Mouse (Mus musculus) right cerebral cortex, postnatal 4 days (tissue): ENCODE results near the gene Ces1e.
"Not testable (repeated sequence)": the region's sequence is repeated elsewhere in the genome, so short reads cannot be mapped to it uniquely, and the experiment has no call there.

Experiments
- DNase-seq: peaks from one replicate; pipeline ENCODE4 v3.0.0-alpha.2; 2022

Gene Ces1e

DNA sequence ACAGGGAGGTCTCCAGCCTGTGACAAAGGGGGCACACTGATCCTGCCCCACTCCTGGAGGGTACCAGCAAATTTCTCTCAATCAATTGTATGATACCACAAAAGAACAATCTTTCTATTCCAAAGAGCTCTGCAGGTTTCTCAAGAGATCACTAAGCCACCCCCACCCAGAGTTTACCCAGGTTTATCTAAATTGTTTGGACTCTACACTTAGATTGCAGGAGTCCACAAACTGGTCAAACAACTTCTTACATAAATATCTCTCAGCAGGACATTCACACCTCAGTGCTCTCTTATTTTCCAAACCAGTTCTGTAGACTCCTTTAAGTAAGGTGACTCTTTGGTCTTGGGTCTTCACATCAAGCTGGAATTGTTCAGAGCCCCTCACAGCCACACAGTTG lies at the start of gene Ces1e:
Gene Ces1e (minus strand): TSS at position 174 of the 400 bp plus-strand sequence.
- no peak for DNase-seq

- DNase-seq, result no peak
These were observed 48.9 kb upstream of the Ces1e start for GRCm38 (mm10) chr8:93278176-93278805.

- no peak for DNase-seq
These were observed 45.2 kb upstream of the Ces1e start for GRCm38 (mm10) chr8:93274609-93275008.

- DNase-seq, result no peak
These were observed 43.9 kb upstream of the Ces1e start for GRCm38 (mm10) chr8:93273321-93273720.

- DNase-seq, result no peak
These were observed 43.3 kb upstream of the Ces1e start for GRCm38 (mm10) chr8:93272686-93273085.

- no peak for DNase-seq
These were observed 32.0 kb upstream of the Ces1e start for GRCm38 (mm10) chr8:93261436-93261835.

DNA sequence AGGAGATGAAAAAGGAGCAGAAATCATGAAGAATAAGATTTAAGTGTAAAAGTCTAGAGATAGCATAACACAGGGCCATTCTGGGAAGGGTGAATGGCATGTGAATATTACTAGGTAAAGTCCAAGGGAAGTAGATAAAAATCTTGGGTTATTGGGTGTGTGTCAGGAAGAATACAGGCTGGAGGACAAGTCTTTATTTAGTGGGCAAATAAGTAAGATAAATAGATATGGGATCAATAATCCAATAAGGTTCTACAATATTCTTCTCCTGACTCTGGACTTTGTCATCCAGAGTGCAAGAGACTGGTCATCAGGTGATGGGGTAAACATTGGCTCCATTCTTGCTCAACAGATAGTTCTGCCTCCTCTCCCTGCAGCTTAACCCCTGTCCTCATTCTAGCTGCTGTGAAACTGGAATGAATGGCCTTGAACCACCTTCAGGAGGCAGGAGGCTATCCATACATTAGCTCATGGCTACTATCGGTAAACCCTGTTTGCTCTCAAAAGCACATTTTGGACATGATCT lies 23.0 kb upstream of the Ces1e start:
- no peak for DNase-seq

- DNase-seq, result no peak
These were observed 16.6 kb upstream of the Ces1e start for GRCm38 (mm10) chr8:93246057-93246456.

DNA sequence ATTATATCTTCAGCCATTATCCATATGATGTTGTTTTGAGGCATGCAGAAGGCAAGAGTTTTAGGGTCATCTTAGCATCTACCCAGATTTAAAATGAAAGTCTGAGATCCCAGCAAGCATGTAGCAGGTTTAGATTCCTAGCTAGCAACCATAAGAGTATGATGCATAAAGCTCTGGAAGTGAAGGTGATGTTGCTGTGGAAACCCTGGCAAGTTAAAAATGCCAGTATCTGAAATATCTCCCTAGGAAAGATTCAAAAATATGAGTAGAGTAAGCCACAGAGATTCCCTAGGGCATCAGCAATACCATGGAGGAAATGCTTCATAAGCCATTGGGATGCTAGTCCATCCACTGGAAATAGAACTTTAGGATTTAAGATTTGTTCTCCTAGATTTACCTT lies 10.5 kb upstream of the Ces1e start:
- no peak for DNase-seq

DNA sequence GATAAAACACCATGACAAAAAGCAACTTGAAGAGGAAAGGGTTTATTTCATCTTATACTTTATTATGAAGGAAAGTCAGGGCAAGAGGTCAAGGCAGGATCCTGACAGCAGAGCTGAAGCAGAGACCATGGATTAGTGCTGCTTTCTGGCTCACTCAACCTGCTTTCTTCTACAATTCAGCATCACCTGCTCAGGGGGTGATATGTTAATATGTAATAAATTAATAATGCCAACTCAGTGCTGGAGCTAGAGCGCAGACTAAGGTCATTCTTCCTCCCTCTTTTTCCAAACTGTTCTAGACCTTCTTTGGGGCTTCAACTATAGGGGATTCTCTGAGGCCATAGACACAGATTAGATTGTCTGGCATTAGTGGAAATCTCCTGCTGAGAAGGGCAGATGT lies 6.3 kb upstream of the Ces1e start:
- no peak for DNase-seq

GRCm38 (mm10) chr8:93234706-93235105 lies 5.3 kb upstream of the Ces1e start:
- DNase-seq, result no peak

DNA sequence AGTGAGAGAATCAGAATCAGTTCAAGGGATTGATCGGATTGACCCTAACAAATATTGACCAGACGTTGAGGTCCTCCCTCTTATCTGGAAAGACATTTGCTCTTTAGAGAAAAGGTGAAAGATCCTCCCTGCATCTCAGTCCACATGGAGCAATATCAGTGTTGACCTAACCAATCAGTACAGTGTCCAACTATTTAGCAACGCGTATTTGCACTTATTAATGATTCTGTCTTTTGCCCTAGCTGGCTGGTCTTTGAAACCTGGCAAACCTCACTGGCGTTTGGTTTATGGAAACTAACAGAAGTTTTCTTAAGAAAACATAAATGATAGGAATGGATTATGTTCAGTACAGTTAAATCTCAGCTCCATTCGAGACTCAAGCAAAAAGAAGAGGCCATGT lies 4.6 kb upstream of the Ces1e start:
- no peak for DNase-seq

DNA sequence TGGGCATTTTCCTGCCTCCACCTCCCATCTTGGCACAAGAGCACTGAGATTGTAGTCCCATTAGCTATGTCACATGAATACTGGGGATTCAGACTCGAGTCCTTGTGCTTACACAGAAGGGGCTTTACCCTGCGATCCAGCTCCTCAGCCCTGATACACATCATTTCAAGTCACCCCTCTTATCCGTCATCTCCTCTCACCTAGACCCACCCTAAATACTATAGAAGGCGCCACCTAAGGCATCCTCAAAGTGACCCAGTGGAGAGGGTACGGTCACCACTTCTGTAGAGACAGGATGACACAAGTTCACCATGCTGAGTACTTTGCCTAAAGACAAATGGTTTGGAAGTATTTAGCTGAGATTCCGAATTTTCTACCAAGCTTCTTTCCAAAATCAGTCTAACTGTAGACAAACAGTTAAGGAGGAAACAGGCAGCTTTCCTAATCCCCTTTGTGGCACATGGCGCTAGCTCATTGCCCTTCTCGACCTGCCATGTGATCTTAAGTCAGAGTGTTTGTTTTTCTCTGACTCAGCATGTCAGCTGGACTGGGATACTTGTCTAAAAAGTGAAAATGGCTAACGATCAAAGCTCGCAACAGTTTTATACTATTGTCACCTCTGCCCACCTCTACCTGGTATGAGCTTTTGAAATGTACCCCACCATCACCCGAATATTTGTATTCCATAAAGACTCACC lies 597 bp downstream of the Ces1e start:
- no peak for DNase-seq

GRCm38 (mm10) chr8:93226471-93226870 lies 2.9 kb downstream of the Ces1e start:
- not testable (repeated sequence) for DNase-seq

- no peak for DNase-seq
These were observed 7.5 kb downstream of the Ces1e start for GRCm38 (mm10) chr8:93221896-93222295.

- DNase-seq, result no peak
These were observed 11.6 kb downstream of the Ces1e start for GRCm38 (mm10) chr8:93217867-93218266.

- DNase-seq, result no peak
These were observed 12.0 kb downstream of the Ces1e start for GRCm38 (mm10) chr8:93217375-93217774.

DNA sequence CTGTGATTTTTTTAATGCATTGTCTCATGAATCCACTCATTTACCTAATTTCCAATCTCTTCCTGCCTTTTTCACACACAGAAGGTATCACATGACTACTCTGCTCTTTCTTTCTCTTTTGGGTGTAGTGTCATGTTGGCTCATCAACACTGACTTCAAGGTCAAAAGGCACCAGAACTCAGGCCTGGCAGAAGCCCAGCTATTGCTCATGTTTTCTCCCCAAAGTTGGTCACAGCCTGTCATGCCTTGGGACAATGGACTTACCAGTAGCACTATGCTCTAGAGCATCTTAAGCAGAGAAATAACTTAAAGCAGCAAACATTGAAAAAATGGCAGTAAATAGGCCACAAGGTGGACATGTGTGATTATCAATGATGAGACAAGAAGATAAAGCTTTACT lies 18.3 kb downstream of the Ces1e start:
- DNase-seq, result no peak

- not testable (repeated sequence) for DNase-seq
These were observed 30.3 kb downstream of the Ces1e start for GRCm38 (mm10) chr8:93199146-93199545.

DNA sequence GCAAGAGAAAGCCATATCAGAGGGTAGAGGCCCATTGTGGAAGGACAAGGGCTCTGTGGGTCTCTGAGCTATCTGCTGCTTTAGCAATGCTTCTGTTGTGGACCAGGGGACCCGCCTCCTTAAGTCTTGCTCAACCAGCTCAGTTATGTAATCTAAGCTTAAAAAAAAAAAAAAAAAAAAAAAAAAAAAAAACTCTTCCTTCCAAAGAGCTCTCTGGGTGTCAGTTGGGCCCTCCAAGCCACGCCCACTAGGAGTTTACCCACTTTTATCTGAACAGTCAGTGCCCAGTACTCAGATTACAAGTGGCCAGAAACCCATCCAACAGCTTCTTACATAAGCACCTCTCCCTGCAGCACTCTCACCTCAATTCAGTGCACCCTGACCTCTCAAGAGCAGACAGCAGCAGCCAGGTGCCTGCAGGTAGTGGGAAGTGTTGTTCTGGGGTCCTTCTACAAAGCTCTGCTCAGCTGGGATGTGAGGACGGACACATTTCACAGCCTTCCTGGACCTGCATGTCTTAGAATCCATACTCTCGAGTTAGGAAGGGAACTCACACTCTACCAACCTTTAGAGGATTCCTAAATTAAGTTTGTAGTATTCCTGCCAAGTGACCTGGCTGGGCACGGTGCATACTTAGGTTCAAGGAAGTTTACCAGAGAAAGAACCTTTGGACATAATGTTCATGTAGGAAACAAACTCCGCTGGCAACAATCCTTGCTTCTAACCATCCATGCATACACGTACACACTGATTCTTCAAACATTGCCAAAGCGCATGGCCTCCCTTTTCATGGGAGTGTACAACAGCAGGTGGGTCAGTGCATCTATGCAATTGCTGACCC lies 31.5 kb downstream of the Ces1e start, which contains the start of gene Ces1d:
Gene Ces1d (minus strand): TSS at position 154 of the 841 bp plus-strand sequence.
- no peak for DNase-seq

DNA sequence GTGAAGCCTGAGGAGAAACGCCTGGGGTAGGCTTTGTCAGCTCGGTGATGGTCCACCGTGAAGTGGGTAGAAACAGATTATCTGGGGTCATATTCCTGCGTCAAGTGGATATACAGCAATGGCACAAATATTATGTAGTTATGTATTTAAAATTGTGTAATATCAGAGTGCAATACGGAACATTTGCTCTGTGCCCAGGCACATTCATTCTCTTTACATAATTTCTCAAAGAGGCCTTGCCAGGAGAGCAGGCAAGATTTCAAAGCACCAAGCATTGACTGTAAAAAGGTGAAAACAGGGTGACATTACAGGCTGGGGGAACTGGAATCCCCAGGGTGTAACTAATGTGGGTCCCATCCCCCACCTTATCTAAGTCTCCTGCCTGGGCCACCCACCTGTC lies 33.0 kb downstream of the Ces1e start:
- DNase-seq, result no peak

DNA sequence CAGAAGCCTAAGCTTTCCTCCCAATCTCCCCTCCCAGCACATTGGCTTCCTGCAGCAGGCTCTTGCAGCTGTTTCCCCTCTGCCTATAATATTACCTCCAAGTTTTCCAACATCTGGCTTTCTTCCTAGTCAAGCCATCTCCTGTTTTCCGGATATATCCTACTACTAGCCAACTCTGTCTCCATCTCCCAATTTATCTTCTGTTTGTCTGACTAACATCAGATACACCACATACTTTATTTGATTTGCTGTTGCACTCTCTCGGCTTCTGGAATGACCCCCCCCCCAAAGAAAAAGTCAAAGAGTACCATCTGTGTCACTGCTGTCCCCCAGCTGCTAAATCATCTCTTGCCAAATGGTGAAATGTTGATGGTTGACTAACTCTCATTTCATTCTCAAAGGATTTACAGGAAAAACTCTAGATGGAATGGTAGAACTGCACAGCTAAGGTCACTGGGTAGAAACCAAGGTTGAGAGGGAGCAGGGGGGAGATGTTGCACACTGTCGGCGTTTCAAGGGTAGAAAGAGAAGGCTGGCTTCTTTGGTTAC lies 48.8 kb downstream of the Ces1e start:
- DNase-seq, result no peak

- no peak for DNase-seq
These were observed 52.8 kb downstream of the Ces1e start for GRCm38 (mm10) chr8:93176593-93176992.
